Mouse (Mus musculus) intestine, embryonic 14.5 days (tissue): ENCODE results near the gene Iyd. TPM values are rescaled to one million over a fixed set of nuclear protein-coding genes. Genes with fewer than 3 reads are reported as not detected.

Source experiments
- ATAC-seq: fragments of 200-750 bp; cut with Nextera tagmentation; replicated peaks from 2 replicates; pipeline ENCODE4 v1.8.0; 2017; ENCODE audit warnings: low read depth, moderate number of reproducible peaks, moderate TSS enrichment, moderate library complexity; ENCODE audit not compliant: low FRiP score, low TSS enrichment
- DNase-seq: peaks from one replicate; pipeline ENCODE4 v3.0.0-alpha.2; 2018; ENCODE audit warnings: low spot score
- H3K27ac ChIP-seq: fragments of 300-500 bp; sonication (generic); 2 replicates; pipeline ENCODE4 v1.5.1; 2014; ENCODE audit warnings: low read depth, mild to moderate bottlenecking, control low read depth
- H3K27me3 ChIP-seq: fragments of 300-500 bp; sonication (generic); replicated peaks from 2 replicates; pipeline ENCODE4 v1.6.1; 2014; ENCODE audit warnings: low read length, control low read depth; ENCODE audit not compliant: control insufficient read depth, insufficient read depth
- H3K36me3 ChIP-seq: fragments of 300-500 bp; sonication (generic); 2 replicates; pipeline ENCODE4 v1.6.1; 2014; ENCODE audit warnings: low read length, control low read depth; ENCODE audit not compliant: control insufficient read depth, insufficient read depth
- H3K4me1 ChIP-seq: fragments of 300-500 bp; sonication (generic); replicated peaks from 2 replicates; pipeline ENCODE4 v1.6.1; 2014; ENCODE audit warnings: low read length, control low read depth, mixed read lengths; ENCODE audit not compliant: control insufficient read depth, insufficient read depth
- H3K4me2 ChIP-seq: fragments of 300-500 bp; sonication (generic); 2 replicates; pipeline ENCODE4 v1.6.1; 2014; ENCODE audit warnings: low read length
- H3K4me3 ChIP-seq: fragments of 300-500 bp; sonication (generic); 2 replicates; pipeline ENCODE4 v1.5.1; 2014; ENCODE audit warnings: low read depth, low read length, control low read depth, mixed read lengths
- H3K9ac ChIP-seq: fragments of 300-500 bp; sonication (generic); 2 replicates; pipeline ENCODE4 v1.6.1; 2014; ENCODE audit warnings: mild to moderate bottlenecking, low read length
- H3K9me3 ChIP-seq: fragments of 300-500 bp; sonication (generic); 2 replicates; pipeline ENCODE4 v1.6.1; 2016; ENCODE audit warnings: low read length, control low read depth; ENCODE audit not compliant: control insufficient read depth
- WGBS: fragments of 180-500 bp; shearing (Covaris S2); extraction: QIAGEN DNeasy Blood & Tissue Kit; methylation state at CpG from one replicate; pipeline ENCODE4 v1.1.7; 2014; 5-methylcytosine and 5-hydroxymethylcytosine counted together
- polyA plus RNA-seq: library from polyadenylated mRNA; unstranded; fragments of >200 nt; fragmentation: Nextera tagmentation; extraction: Ambion mirVana; gene quantifications from 2 replicates; pipeline ENCODE4 v1.2.1, GENCODE M21; 2014

The Iyd gene
- polyA plus RNA-seq, 1 experiment from 2014 or later, result 1.1 TPM

DNA sequence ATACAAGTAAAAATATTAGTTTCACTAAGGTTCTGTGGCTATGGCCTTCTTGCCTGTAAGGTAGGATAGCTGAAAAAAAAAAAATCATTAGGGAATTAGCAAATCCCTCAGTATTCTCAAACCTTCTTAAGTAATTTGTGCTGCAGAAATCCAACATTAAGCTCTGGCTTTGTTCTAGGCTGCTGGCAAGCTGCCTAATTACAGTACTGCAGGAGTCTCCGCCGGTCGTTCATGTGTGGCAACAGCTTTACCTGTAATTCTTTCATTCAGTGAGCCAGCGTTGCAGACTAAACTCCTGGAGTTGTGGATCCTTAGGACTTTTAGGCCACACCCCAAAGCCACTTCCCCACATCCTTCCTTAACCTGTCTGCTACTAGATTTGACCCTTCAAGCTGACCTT, 10.2 kb upstream of the Iyd start:
- DNase-seq, result no peak
- no peaks in the 10 kb centered on the region for H3K4me1 ChIP-seq
- no peak overlapping the region for H3K9ac ChIP-seq
- no peak overlapping the region for H3K4me2 ChIP-seq
- no peak overlapping the region for H3K27ac ChIP-seq
- no peaks in the 10 kb centered on the region for H3K27me3 ChIP-seq
- H3K4me3 ChIP-seq, result no peak overlapping the region
- no peaks in the 10 kb centered on the region for H3K36me3 ChIP-seq
- no peaks in the 10 kb centered on the region for H3K9me3 ChIP-seq
- 78% methylated on average over 4 of the region's 4 CpGs for WGBS
- no peak for ATAC-seq

DNA sequence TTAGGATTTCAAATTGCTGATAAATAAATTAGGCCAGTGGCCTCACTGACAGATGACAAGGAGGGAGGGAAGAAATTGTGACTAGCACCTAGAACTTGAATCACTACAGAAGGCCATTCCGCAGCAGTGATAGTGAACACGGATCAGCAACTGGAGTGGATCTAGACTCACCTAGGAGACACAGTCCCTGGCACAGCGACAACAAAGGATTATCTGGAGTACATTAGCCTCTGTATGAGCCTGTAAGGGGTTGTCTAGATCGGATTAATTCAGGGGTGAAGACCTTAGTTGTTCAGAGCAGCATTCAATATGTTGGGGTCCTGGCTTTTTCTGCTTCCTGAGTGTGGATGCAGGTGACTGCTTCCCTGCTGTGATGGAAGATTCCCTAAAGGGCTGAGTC, 9.4 kb upstream of the Iyd start:
- H3K4me2 ChIP-seq, result no peak overlapping the region
- no peaks in the 10 kb centered on the region for H3K36me3 ChIP-seq
- no peaks in the 10 kb centered on the region for H3K4me1 ChIP-seq
- ATAC-seq, result no peak
- no peaks in the 10 kb centered on the region for H3K9me3 ChIP-seq
- no peak overlapping the region for H3K27ac ChIP-seq
- H3K9ac ChIP-seq, result no peak overlapping the region
- DNase-seq, result no peak
- H3K4me3 ChIP-seq, result no peak overlapping the region
- no peaks in the 10 kb centered on the region for H3K27me3 ChIP-seq
- whole genome bisulfite sequencing, result 68% methylated on average over 4 of the region's 4 CpGs

DNA sequence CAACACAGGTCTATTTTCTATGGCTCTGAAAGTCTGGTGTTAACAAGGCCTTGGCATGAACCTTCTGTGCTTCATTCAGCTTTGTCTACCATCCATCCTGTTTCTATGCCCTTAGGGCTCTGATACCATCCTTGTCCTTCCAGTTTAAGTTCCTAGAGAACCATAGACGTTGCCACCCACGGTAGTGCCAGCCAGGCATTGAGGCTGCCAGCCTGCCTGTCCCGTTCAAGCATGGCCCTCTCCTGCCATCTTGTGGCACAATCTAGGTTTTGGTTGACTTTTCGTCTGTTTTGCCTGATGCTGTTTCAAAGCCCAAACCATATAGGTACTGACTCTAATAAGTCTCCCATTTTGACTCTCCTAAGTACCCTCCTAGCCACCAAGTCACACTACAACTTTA, 8.7 kb upstream of the Iyd start:
- Histone ChIP-seq H3K9ac (no peak overlapping the region), H3K9me3 (no peaks in the 10 kb centered on the region), H3K27me3 (no peaks in the 10 kb centered on the region), H3K36me3 (no peaks in the 10 kb centered on the region), H3K4me2 (no peak overlapping the region), H3K4me1 (no peaks in the 10 kb centered on the region), H3K27ac (no peak overlapping the region), H3K4me3 (no peak overlapping the region)
- peak; percentile 81 for DNase-seq
- 4% methylated on average over 4 of the region's 4 CpGs for WGBS
- ATAC-seq, result 0 out of 2 replicates have a peak, but pooled peaks have one; percentile 29

DNA sequence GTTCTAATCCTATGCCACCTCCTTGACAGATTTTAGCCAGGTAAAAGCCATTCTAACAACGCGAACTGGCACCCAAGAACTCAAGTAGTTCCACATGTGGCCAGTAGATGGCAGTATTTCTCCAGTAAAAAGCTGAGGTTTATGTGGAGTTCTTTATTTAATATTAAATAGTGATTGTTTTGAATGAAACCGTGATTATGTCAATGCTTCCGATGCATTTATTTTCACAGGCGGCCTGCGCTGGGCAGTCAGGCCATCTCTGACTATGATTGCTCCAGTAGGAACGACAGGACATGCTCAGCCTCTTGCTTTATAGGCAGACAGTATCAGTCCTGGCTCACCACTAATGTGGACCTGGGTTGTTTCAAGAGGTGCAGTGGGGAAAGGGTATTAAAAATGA, 5.6 kb upstream of the Iyd start:
- H3K9me3 ChIP-seq, result no peaks in the 10 kb centered on the region
- H3K36me3 ChIP-seq, result no peaks in the 10 kb centered on the region
- ATAC-seq (no peak), DNase-seq (peak; percentile 85)
- H3K4me3 ChIP-seq, result no peak overlapping the region
- no peaks in the 10 kb centered on the region for H3K27me3 ChIP-seq
- no peak overlapping the region for H3K27ac ChIP-seq
- WGBS, result 5% methylated on average over 7 of the region's 7 CpGs
- H3K4me1 ChIP-seq, result no peaks in the 10 kb centered on the region
- H3K9ac ChIP-seq, result no peak overlapping the region
- peak overlapping the region; percentile 27 for H3K4me2 ChIP-seq

DNA sequence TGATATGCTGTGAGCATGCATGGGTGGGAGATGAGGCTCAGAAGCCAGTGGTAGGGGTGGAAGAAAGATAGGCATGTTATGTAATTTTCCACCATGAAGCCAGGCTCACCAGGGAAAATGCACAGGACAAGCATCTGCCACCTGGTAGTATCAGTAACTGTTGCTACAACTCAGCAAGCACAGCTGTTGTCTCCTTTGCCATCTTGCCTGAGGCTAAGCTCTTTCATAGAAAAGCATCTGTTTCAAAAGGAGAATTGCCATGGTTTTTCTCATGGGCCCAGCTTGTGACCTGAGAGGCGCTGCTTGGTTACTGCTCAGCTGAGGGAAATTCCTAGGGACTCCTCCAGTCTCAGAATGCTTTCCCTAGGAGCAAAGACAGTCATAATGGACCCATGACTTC, 3.7 kb upstream of the Iyd start:
- Histone ChIP-seq H3K9ac (no peak overlapping the region), H3K9me3 (no peaks in the 10 kb centered on the region), H3K4me2 (no peak overlapping the region), H3K27ac (no peak overlapping the region), H3K27me3 (no peaks in the 10 kb centered on the region), H3K36me3 (no peaks in the 10 kb centered on the region), H3K4me3 (no peak overlapping the region), H3K4me1 (no peaks in the 10 kb centered on the region)
- DNase-seq (no peak), ATAC-seq (no peak)
- WGBS, result 81% methylated on average over 1 of the region's 1 CpGs

DNA sequence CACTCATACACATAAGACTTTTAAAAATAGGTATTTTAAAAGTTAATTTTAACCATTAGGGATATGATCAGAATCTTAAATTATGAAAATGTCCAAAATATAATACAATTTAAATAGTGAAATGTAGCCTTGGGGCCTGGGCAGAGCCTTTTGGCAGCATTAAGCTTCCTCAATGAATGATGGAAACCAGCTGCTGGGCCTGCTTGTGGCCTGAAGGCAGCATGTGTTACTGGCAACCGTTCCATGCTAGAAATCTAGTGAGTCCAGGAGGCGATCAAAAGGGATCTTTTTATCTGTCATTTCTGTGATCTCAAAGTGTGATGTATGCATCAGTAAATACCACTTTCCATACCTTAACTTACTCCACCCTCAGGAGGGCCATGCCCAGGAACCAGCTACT, 9.3 kb downstream of the Iyd start:
- no peaks in the 10 kb centered on the region for H3K27me3 ChIP-seq
- whole genome bisulfite sequencing, result 38% methylated on average over 2 of the region's 2 CpGs
- no peaks in the 10 kb centered on the region for H3K9me3 ChIP-seq
- no peak for DNase-seq
- H3K27ac ChIP-seq, result no peak overlapping the region
- no peak overlapping the region for H3K4me3 ChIP-seq
- no peak overlapping the region for H3K4me2 ChIP-seq
- H3K4me1 ChIP-seq, result no peaks in the 10 kb centered on the region
- no peak overlapping the region for H3K9ac ChIP-seq
- ATAC-seq, result no peak
- no peaks in the 10 kb centered on the region for H3K36me3 ChIP-seq

DNA sequence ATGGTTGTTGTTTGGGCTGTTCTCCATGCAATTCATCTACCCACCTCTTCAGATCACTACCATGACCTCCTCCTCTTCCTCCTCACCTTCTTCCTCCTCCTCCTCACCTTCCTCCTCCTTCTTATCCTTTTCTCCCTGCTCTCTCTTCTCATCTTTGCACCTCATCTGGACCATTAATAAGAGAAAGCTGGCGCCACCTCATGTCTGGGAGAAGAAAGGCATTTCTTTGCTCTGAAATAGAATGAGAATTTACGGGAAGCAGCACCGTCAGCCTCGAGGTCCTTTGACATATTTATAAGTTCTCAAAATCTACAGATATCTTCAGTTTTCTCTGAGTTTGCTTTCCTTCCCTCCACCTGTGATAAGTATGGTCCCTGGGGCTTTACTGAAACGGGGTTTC, 15.1 kb downstream of the Iyd start:
- H3K27me3 ChIP-seq, result no peaks in the 10 kb centered on the region
- H3K4me3 ChIP-seq, result no peak overlapping the region
- no peaks in the 10 kb centered on the region for H3K4me1 ChIP-seq
- no peak overlapping the region for H3K27ac ChIP-seq
- no peak overlapping the region for H3K9ac ChIP-seq
- H3K4me2 ChIP-seq, result no peak overlapping the region
- no peaks in the 10 kb centered on the region for H3K9me3 ChIP-seq
- ATAC-seq, result no peak
- H3K36me3 ChIP-seq, result no peaks in the 10 kb centered on the region
- 47% methylated on average over 5 of the region's 5 CpGs for WGBS
- DNase-seq, result no peak

DNA sequence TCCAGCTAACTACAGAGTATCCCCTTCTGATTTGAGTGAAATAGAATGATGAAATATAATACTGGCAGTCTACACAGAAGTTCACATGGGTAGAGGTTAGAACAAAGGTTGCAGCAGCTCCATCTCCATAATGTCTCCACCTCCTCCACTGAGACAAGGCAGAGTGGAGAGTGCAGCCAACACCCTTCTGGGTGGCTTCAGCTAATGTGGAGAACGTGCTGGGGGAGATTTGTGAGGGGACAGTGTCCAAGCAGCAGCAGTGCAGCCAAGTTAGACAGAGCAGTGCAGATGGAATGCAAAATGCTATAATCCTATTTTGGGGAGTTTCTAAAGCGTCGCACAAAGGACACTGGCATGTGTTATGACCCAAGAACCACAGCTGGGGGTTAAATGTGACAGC, 16.5 kb downstream of the Iyd start:
- no peak overlapping the region for H3K4me3 ChIP-seq
- no peaks in the 10 kb centered on the region for H3K9me3 ChIP-seq
- no peak overlapping the region for H3K27ac ChIP-seq
- no peaks in the 10 kb centered on the region for H3K36me3 ChIP-seq
- no peaks in the 10 kb centered on the region for H3K27me3 ChIP-seq
- no peak overlapping the region for H3K9ac ChIP-seq
- H3K4me2 ChIP-seq, result no peak overlapping the region
- ATAC-seq, result no peak
- H3K4me1 ChIP-seq, result no peaks in the 10 kb centered on the region
- 79% methylated on average over 3 of the region's 3 CpGs for WGBS
- no peak for DNase-seq

DNA sequence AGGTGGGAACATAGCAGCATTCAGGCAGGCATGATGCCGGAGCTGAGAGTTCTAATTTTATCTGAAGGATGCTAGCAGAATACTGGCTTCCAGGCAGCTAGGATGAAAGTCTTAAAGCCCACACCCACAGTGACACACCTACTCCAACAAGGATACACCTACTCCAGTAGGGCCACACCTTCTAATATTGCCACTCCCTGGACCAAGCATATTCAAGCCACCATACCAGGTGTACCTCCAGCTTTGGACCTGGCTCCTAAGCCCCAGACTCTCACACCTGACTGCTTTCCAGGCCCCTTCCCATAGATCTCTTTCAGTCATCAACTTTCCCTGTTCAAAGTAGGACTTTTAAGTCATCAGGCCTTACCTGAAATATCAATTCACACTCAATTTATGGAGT, 19.1 kb downstream of the Iyd start:
- 96% methylated on average over 1 of the region's 1 CpGs for WGBS
- no peak overlapping the region for H3K27ac ChIP-seq
- no peak overlapping the region for H3K9ac ChIP-seq
- no peaks in the 10 kb centered on the region for H3K4me1 ChIP-seq
- H3K4me2 ChIP-seq, result no peak overlapping the region
- H3K9me3 ChIP-seq, result no peaks in the 10 kb centered on the region
- DNase-seq (no peak), ATAC-seq (no peak)
- H3K36me3 ChIP-seq, result no peaks in the 10 kb centered on the region
- H3K4me3 ChIP-seq, result no peak overlapping the region
- H3K27me3 ChIP-seq, result no peaks in the 10 kb centered on the region
